Mouse (Mus musculus) heart, embryonic 16.5 days (tissue): ENCODE measurements around the gene Ifrd1. TPM values are rescaled to one million over a fixed set of nuclear protein-coding genes. Genes with fewer than 3 reads are reported as not detected.

Source experiments
- ATAC-seq: fragments of 200-750 bp; cut with Nextera tagmentation; replicated peaks from 2 replicates; pipeline ENCODE4 v1.8.0; 2017; ENCODE audit warnings: moderate number of reproducible peaks; ENCODE audit not compliant: insufficient read depth, low FRiP score; ENCODE audit errors: extremely low read depth
- H3K27ac ChIP-seq: fragments of 300-500 bp; sonication (generic); 2 replicates; pipeline ENCODE4 v1.5.1; 2014; ENCODE audit warnings: mild to moderate bottlenecking, low read length, control low read depth, moderate library complexity
- H3K27me3 ChIP-seq: fragments of 300-500 bp; sonication (generic); 2 replicates; pipeline ENCODE4 v1.6.1; 2014; ENCODE audit warnings: low read length, mixed read lengths; ENCODE audit not compliant: control insufficient read depth, insufficient read depth
- H3K36me3 ChIP-seq: fragments of 300-500 bp; sonication (generic); 2 replicates; pipeline ENCODE4 v1.6.1; 2014; ENCODE audit not compliant: control insufficient read depth, insufficient read depth
- H3K4me1 ChIP-seq: fragments of 300-500 bp; sonication (generic); 2 replicates; pipeline ENCODE4 v1.6.1; 2014; ENCODE audit warnings: low read length, mixed read lengths; ENCODE audit not compliant: control insufficient read depth, insufficient read depth
- H3K4me2 ChIP-seq: fragments of 300-500 bp; sonication (generic); 2 replicates; pipeline ENCODE4 v1.6.1; 2014; ENCODE audit warnings: low read depth, mild to moderate bottlenecking, control low read depth, low read length
- H3K4me3 ChIP-seq: fragments of 300-500 bp; sonication (generic); 2 replicates; pipeline ENCODE4 v1.5.1; 2014; ENCODE audit warnings: mild to moderate bottlenecking, control low read depth, low read length
- H3K9ac ChIP-seq: fragments of 300-500 bp; sonication (generic); 2 replicates; pipeline ENCODE4 v1.6.1; 2014; ENCODE audit warnings: low read length, control low read depth
- H3K9me3 ChIP-seq: fragments of 300-500 bp; sonication (generic); replicated peaks from 2 replicates; pipeline ENCODE4 v1.6.1; 2016; ENCODE audit warnings: low read length; ENCODE audit not compliant: control insufficient read depth
- WGBS: fragments of 180-500 bp; shearing (Covaris S2); extraction: QIAGEN DNeasy Blood & Tissue Kit; methylation state at CpG from one replicate; pipeline ENCODE4 v1.1.7; 2014; 5-methylcytosine and 5-hydroxymethylcytosine counted together
- polyA plus RNA-seq: library from polyadenylated mRNA; unstranded; fragments of >200 nt; fragmentation: Nextera tagmentation; extraction: Ambion mirVana; gene quantifications from 2 replicates; pipeline ENCODE4 v1.2.1, GENCODE M21; 2015

Ifrd1 gene
- polyA plus RNA-seq, 1 experiment from 2014 or later, result 88.7 TPM

GRCm38 (mm10) chr12:40217776-40218175 lies 30.5 kb downstream of the Ifrd1 start:
- WGBS, result 89% methylated on average over 2 of the region's 2 CpGs
- no peak overlapping the region for H3K9ac ChIP-seq
- no peaks in the 10 kb centered on the region for H3K27me3 ChIP-seq
- ATAC-seq, result no peak
- H3K4me2 ChIP-seq, result no peak overlapping the region
- H3K9me3 ChIP-seq, result no peaks in the 10 kb centered on the region
- H3K27ac ChIP-seq, result no peak overlapping the region
- peaks cover 37% of the 10 kb centered on the region for H3K36me3 ChIP-seq
- H3K4me3 ChIP-seq, result no peak overlapping the region
- peaks cover 8% of the 10 kb centered on the region for H3K4me1 ChIP-seq

DNA sequence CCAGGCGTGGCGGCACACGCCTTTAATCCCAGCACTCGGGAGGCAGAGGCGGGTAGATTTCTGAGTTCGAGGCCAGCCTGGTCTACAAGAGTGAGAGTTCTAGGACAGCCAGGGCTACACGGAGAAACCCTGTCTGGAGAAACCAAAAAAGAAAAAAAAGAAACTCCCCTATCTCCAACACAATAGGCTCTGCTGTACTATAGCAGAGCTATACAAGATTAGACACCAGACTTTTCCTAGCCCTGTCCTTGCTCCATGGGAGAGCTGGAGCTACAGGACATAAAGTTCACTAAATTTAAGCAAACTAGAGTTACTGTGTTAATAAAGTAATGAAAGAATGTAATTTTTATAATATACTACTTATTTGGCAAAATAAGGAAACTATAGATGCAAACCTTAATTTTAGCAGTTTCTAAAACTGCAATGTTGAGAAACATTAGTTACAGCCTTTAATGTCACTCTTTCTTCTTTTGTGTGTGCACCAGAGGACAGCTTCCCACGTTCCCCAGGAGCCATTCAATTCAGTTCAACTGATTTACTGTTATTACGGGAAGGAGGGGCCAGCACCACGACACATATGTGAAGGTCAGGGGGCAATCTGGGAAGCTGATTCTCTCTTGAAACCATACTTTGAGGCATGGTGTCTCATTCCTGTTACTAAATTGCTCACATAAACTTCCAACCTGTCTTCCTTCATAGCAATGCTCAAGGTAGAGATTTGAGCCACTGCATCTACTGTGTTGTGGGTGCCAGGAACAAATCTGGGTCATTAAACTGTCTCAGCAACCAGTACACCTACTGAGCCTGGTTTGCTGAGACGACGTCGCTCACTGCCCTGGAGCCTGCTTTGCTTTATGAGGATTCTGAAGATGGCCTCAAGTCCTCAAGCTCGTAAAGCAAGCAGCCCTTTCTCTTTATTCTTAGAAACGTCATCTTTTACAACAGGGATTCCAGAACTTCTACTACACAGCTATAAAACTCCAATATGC lies 33.1 kb downstream of the Ifrd1 start:
- Histone ChIP-seq H3K9ac (no peak overlapping the region), H3K27me3 (no peaks in the 10 kb centered on the region), H3K4me2 (no peak overlapping the region), H3K4me3 (no peak overlapping the region), H3K27ac (no peak overlapping the region), H3K4me1 (peaks cover 1% of the 10 kb centered on the region), H3K36me3 (peaks cover 56% of the 10 kb centered on the region), H3K9me3 (no peaks in the 10 kb centered on the region)
- WGBS, result 93% methylated on average over 15 of the region's 15 CpGs
- ATAC-seq, result no peak

DNA sequence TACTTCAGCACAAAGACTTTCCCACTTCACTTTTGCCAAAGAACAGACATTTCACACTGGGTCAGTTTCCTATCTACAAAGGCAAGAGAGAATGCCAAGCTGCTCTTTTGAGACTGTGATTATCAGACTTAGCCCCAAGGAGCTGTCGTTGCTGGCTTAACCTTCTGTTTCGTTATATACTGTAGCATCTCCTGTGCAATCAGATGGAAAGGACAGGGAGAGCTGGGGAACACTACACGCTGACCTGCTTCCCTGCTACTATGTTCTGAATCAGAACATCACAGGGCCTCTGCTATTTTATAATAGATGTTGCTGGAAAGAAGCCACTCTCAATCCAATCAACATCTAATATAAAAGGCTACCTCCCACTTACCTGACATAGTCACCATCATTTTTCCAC lies 39.3 kb downstream of the Ifrd1 start:
- WGBS, result 73% methylated on average over 3 of the region's 3 CpGs
- H3K9me3 ChIP-seq, result no peaks in the 10 kb centered on the region

DNA sequence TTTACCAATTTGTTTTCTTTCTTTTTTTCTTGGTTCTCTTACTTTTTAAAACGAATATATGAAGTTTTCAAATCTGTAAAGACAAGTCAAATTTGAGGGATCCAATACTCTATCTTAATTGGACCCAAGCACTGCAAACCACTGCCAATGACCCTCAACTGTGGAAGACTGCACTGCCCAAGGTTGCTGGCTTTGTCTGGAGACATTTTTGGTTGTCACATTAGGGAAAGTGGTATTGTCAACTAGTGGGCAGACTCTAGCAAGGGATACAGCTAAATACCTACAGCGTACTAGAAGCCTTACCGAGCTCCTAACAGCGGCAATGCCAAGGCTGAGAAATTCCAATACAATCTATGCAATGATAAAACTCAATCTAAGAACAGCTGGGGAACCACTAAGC lies 40.4 kb downstream of the Ifrd1 start:
- Histone ChIP-seq H3K4me3 (no peak overlapping the region), H3K4me2 (no peak overlapping the region), H3K4me1 (no peaks in the 10 kb centered on the region), H3K27ac (no peak overlapping the region), H3K9me3 (no peaks in the 10 kb centered on the region), H3K36me3 (peaks cover 69% of the 10 kb centered on the region), H3K9ac (no peak overlapping the region), H3K27me3 (no peaks in the 10 kb centered on the region)
- 82% methylated on average over 4 of the region's 4 CpGs for WGBS
- ATAC-seq, result no peak

More for the DNA sequence above, 39.3 kb downstream of the Ifrd1 start:
- H3K9ac ChIP-seq, result no peak overlapping the region
- H3K4me1 ChIP-seq, result no peaks in the 10 kb centered on the region
- no peak for ATAC-seq
- no peak overlapping the region for H3K4me2 ChIP-seq
- peaks cover 71% of the 10 kb centered on the region for H3K36me3 ChIP-seq
- no peaks in the 10 kb centered on the region for H3K27me3 ChIP-seq
- no peak overlapping the region for H3K4me3 ChIP-seq
- H3K27ac ChIP-seq, result no peak overlapping the region

DNA sequence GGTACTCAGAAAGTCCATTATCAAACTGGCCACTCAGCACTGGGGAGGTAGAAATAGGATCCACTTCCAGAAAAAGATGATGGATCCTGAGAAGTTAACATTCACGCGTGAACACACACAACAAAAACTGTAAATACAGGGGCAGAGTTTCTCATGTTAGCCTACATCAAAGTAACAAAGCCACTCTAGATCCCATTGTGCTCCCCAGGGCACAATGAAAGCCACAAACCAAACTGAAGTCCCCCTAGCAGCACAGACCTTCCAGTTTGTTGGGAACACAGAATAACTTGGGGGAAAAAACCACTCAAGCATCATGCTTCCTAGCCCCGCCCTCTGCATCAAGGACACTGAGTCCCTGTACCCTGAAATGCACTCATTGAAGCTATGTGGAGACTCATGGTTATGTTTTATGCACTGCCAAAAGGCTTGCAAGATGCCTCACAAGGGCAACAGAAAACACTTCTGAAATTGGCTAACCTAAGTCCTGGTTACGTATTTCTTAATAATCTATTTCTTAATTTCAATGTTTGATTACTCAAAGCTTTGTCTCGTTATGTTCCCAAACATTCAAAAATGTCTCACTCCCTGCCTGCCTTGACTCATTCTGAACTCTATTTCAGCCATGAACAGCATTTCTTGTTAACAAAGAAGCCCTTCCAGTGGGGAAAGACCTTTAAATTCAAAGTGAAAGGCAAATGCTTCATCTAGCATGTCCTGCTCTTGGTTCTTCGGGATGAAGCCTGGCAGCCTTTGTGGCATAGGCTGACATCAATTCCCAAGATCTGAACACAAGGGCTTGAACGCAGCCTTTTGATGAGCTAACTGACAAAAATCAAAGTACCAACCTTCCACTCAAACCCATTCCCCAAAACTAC lies 45.9 kb downstream of the Ifrd1 start:
- no peak for ATAC-seq
- peaks cover 53% of the 10 kb centered on the region for H3K36me3 ChIP-seq
- no peak overlapping the region for H3K27ac ChIP-seq
- no peaks in the 10 kb centered on the region for H3K4me1 ChIP-seq
- no peak overlapping the region for H3K9ac ChIP-seq
- WGBS, result 88% methylated on average over 7 of the region's 7 CpGs
- H3K9me3 ChIP-seq, result no peaks in the 10 kb centered on the region
- H3K27me3 ChIP-seq, result no peaks in the 10 kb centered on the region
- no peak overlapping the region for H3K4me2 ChIP-seq
- H3K4me3 ChIP-seq, result no peak overlapping the region

- H3K4me1 ChIP-seq, result no peaks in the 10 kb centered on the region
- H3K27me3 ChIP-seq, result no peaks in the 10 kb centered on the region
- no peak overlapping the region for H3K4me2 ChIP-seq
- no peak overlapping the region for H3K4me3 ChIP-seq
- 82% methylated on average over 6 of the region's 6 CpGs for WGBS
- no peak overlapping the region for H3K27ac ChIP-seq
- H3K9ac ChIP-seq, result no peak overlapping the region
- no peak for ATAC-seq
- no peaks in the 10 kb centered on the region for H3K9me3 ChIP-seq
- H3K36me3 ChIP-seq, result peaks cover 37% of the 10 kb centered on the region
These were observed 47.6 kb downstream of the Ifrd1 start for GRCm38 (mm10) chr12:40200484-40201235.

GRCm38 (mm10) chr12:40199795-40200402 lies 48.4 kb downstream of the Ifrd1 start:
- Histone ChIP-seq H3K9ac (no peak overlapping the region; the same call in 1 of the 2 replicates), H3K9me3 (no peaks in the 10 kb centered on the region), H3K4me2 (peak overlapping the region; percentile 63), H3K4me3 (peak overlapping the region; percentile 59), H3K36me3 (peaks cover 30% of the 10 kb centered on the region), H3K4me1 (no peaks in the 10 kb centered on the region), H3K27me3 (no peaks in the 10 kb centered on the region), H3K27ac (peak overlapping the region; percentile 98)
- ATAC-seq, result no peak; the same call in 1 of the 2 replicates
- WGBS, result 36% methylated on average over 7 of the region's 7 CpGs

GRCm38 (mm10) chr12:40199302-40199701 lies 49.0 kb downstream of the Ifrd1 start, which contains the start of gene Lsmem1:
Lsmem1 (minus strand) TSS chr12:40199490.
- peaks cover 25% of the 10 kb centered on the region for H3K36me3 ChIP-seq
- peak within 1 kb of the TSS; percentile 59 for H3K4me3 ChIP-seq
- H3K4me2 ChIP-seq, result peak within 1 kb of the TSS; percentile 63
- H3K9me3 ChIP-seq, result no peaks in the 10 kb centered on the region
- H3K27ac ChIP-seq, result peak within 1 kb of the TSS; percentile 98
- no peaks in the 10 kb centered on the region for H3K27me3 ChIP-seq
- ATAC-seq, result peak; percentile 64
- H3K4me1 ChIP-seq, result no peaks in the 10 kb centered on the region
- 32% methylated on average over 8 of the region's 8 CpGs for WGBS
- peak within 1 kb of the TSS; percentile 78 for H3K9ac ChIP-seq
